Mouse (Mus musculus): ENCODE results near the gene Zfhx3. TPM values are rescaled to one million over a fixed set of nuclear protein-coding genes. Genes with fewer than 3 reads are reported as not detected.

Zfhx3 gene
- polyA plus RNA-seq, 1 experiment from 2014 or later = 32.2 TPM

- Histone ChIP-seq H3K4me2 (ENCODE audit: low read depth, low read length) (no peak overlapping the region), H3K27me3 (ENCODE audit: control insufficient read depth, insufficient read depth, low read length) (no peaks in the 10 kb centered on the region), H3K27ac (ENCODE audit: low read depth, low read length) (peak overlapping the region; percentile 60; the same call in 1 of the 2 replicates), H3K36me3 (ENCODE audit: control insufficient read depth, insufficient read depth, low read length) (no peaks in the 10 kb centered on the region), H3K4me1 (ENCODE audit: control insufficient read depth, insufficient read depth, low read length) (peaks cover 10% of the 10 kb centered on the region), H3K9ac (replicated peaks; ENCODE audit: low read depth, low read length) (no peak overlapping the region), H3K4me3 (ENCODE audit: low read depth, low read length) (no peak overlapping the region), H3K9me3 (ENCODE audit: control insufficient read depth, low read length) (no peaks in the 10 kb centered on the region)
- no peak for ATAC-seq (ENCODE audit: low read depth)
- 80% methylated on average over 10 of the region's 10 CpGs for WGBS
These were observed 910.6 kb downstream of the Zfhx3 start for GRCm38 (mm10) chr8:108853028-108853427.

GRCm38 (mm10) chr8:108854444-108855102, 912.1 kb downstream of the Zfhx3 start:
- ATAC-seq (ENCODE audit: low read depth) = peak; percentile 46; the same call in 1 of the 2 replicates
- Histone ChIP-seq H3K4me3 (ENCODE audit: low read depth, low read length) (no peak overlapping the region), H3K4me2 (ENCODE audit: low read depth, low read length) (no peak overlapping the region), H3K9me3 (ENCODE audit: control insufficient read depth, low read length) (no peaks in the 10 kb centered on the region), H3K36me3 (ENCODE audit: control insufficient read depth, insufficient read depth, low read length) (no peaks in the 10 kb centered on the region), H3K9ac (replicated peaks; ENCODE audit: low read depth, low read length) (no peak overlapping the region), H3K27me3 (ENCODE audit: control insufficient read depth, insufficient read depth, low read length) (no peaks in the 10 kb centered on the region), H3K27ac (ENCODE audit: low read depth, low read length) (no peak overlapping the region), H3K4me1 (ENCODE audit: control insufficient read depth, insufficient read depth, low read length) (peaks cover 10% of the 10 kb centered on the region)
- 67% methylated on average over 12 of the region's 12 CpGs for WGBS

- Histone ChIP-seq H3K4me1 (ENCODE audit: control insufficient read depth, insufficient read depth, low read length) (no peaks in the 10 kb centered on the region), H3K36me3 (ENCODE audit: control insufficient read depth, insufficient read depth, low read length) (no peaks in the 10 kb centered on the region), H3K27ac (ENCODE audit: low read depth, low read length) (no peak overlapping the region), H3K27me3 (ENCODE audit: control insufficient read depth, insufficient read depth, low read length) (no peaks in the 10 kb centered on the region), H3K9me3 (ENCODE audit: control insufficient read depth, low read length) (no peaks in the 10 kb centered on the region), H3K9ac (replicated peaks; ENCODE audit: low read depth, low read length) (no peak overlapping the region), H3K4me3 (ENCODE audit: low read depth, low read length) (no peak overlapping the region), H3K4me2 (ENCODE audit: low read depth, low read length) (no peak overlapping the region)
- ATAC-seq (ENCODE audit: low read depth) = no peak
- WGBS = 88% methylated on average over 8 of the region's 8 CpGs
These were observed 916.6 kb downstream of the Zfhx3 start for GRCm38 (mm10) chr8:108859001-108859400.

GRCm38 (mm10) chr8:108859983-108860382, 917.5 kb downstream of the Zfhx3 start:
- WGBS = 55% methylated on average over 9 of the region's 9 CpGs
- ATAC-seq (ENCODE audit: low read depth) = no peak
- no peaks in the 10 kb centered on the region for H3K27me3 ChIP-seq (ENCODE audit: control insufficient read depth, insufficient read depth, low read length)
- no peaks in the 10 kb centered on the region for H3K9me3 ChIP-seq (ENCODE audit: control insufficient read depth, low read length)
- H3K4me3 ChIP-seq (ENCODE audit: low read depth, low read length) = no peak overlapping the region
- H3K4me1 ChIP-seq (ENCODE audit: control insufficient read depth, insufficient read depth, low read length) = no peaks in the 10 kb centered on the region
- H3K4me2 ChIP-seq (ENCODE audit: low read depth, low read length) = no peak overlapping the region
- H3K27ac ChIP-seq (ENCODE audit: low read depth, low read length) = no peak overlapping the region
- no peaks in the 10 kb centered on the region for H3K36me3 ChIP-seq (ENCODE audit: control insufficient read depth, insufficient read depth, low read length)
- no peak overlapping the region for H3K9ac ChIP-seq (replicated peaks; ENCODE audit: low read depth, low read length)

GRCm38 (mm10) chr8:108863440-108863839, 921.0 kb downstream of the Zfhx3 start:
- Histone ChIP-seq H3K9me3 (ENCODE audit: control insufficient read depth, low read length) (no peaks in the 10 kb centered on the region), H3K4me2 (ENCODE audit: low read depth, low read length) (no peak overlapping the region), H3K36me3 (ENCODE audit: control insufficient read depth, insufficient read depth, low read length) (no peaks in the 10 kb centered on the region), H3K27me3 (ENCODE audit: control insufficient read depth, insufficient read depth, low read length) (no peaks in the 10 kb centered on the region), H3K4me3 (ENCODE audit: low read depth, low read length) (no peak overlapping the region), H3K27ac (ENCODE audit: low read depth, low read length) (no peak overlapping the region), H3K9ac (replicated peaks; ENCODE audit: low read depth, low read length) (no peak overlapping the region), H3K4me1 (ENCODE audit: control insufficient read depth, insufficient read depth, low read length) (no peaks in the 10 kb centered on the region)
- 81% methylated on average over 10 of the region's 10 CpGs for WGBS
- ATAC-seq (ENCODE audit: low read depth) = no peak

- Histone ChIP-seq H3K9me3 (ENCODE audit: control insufficient read depth, low read length) (no peaks in the 10 kb centered on the region), H3K36me3 (ENCODE audit: control insufficient read depth, insufficient read depth, low read length) (no peaks in the 10 kb centered on the region), H3K4me1 (ENCODE audit: control insufficient read depth, insufficient read depth, low read length) (no peaks in the 10 kb centered on the region), H3K4me2 (ENCODE audit: low read depth, low read length) (no peak overlapping the region), H3K9ac (replicated peaks; ENCODE audit: low read depth, low read length) (no peak overlapping the region), H3K27me3 (ENCODE audit: control insufficient read depth, insufficient read depth, low read length) (no peaks in the 10 kb centered on the region), H3K27ac (ENCODE audit: low read depth, low read length) (no peak overlapping the region), H3K4me3 (ENCODE audit: low read depth, low read length) (no peak overlapping the region)
- ATAC-seq (ENCODE audit: low read depth) = no peak
- 90% methylated on average over 7 of the region's 7 CpGs for WGBS
These were observed 924.0 kb downstream of the Zfhx3 start for GRCm38 (mm10) chr8:108866430-108866829.

- Histone ChIP-seq H3K4me3 (ENCODE audit: low read depth, low read length) (no peak overlapping the region), H3K36me3 (ENCODE audit: control insufficient read depth, insufficient read depth, low read length) (no peaks in the 10 kb centered on the region), H3K4me1 (ENCODE audit: control insufficient read depth, insufficient read depth, low read length) (no peaks in the 10 kb centered on the region), H3K9me3 (ENCODE audit: control insufficient read depth, low read length) (no peaks in the 10 kb centered on the region), H3K27ac (ENCODE audit: low read depth, low read length) (no peak overlapping the region), H3K9ac (replicated peaks; ENCODE audit: low read depth, low read length) (no peak overlapping the region), H3K27me3 (ENCODE audit: control insufficient read depth, insufficient read depth, low read length) (no peaks in the 10 kb centered on the region), H3K4me2 (ENCODE audit: low read depth, low read length) (no peak overlapping the region)
- WGBS = 77% methylated on average over 13 of the region's 13 CpGs
- no peak for ATAC-seq (ENCODE audit: low read depth)
These were observed 925.2 kb downstream of the Zfhx3 start for GRCm38 (mm10) chr8:108867482-108868258.

- Histone ChIP-seq H3K27me3 (ENCODE audit: control insufficient read depth, insufficient read depth, low read length) (no peaks in the 10 kb centered on the region), H3K4me3 (ENCODE audit: low read depth, low read length) (no peak overlapping the region), H3K9me3 (ENCODE audit: control insufficient read depth, low read length) (no peaks in the 10 kb centered on the region), H3K4me2 (ENCODE audit: low read depth, low read length) (no peak overlapping the region), H3K4me1 (ENCODE audit: control insufficient read depth, insufficient read depth, low read length) (no peaks in the 10 kb centered on the region), H3K9ac (replicated peaks; ENCODE audit: low read depth, low read length) (no peak overlapping the region), H3K27ac (ENCODE audit: low read depth, low read length) (no peak overlapping the region), H3K36me3 (ENCODE audit: control insufficient read depth, insufficient read depth, low read length) (no peaks in the 10 kb centered on the region)
- no peak for ATAC-seq (ENCODE audit: low read depth)
- 85% methylated on average over 14 of the region's 14 CpGs for WGBS
These were observed 926.0 kb downstream of the Zfhx3 start for GRCm38 (mm10) chr8:108868259-108869090.

All from neural tube, embryonic 14.5 days (tissue).